Mouse (Mus musculus): ENCODE measurements around the gene Borcs7.

GRCm38 (mm10) chr19:46656151-46656840 is 33.4 kb upstream of the Borcs7 start:
- no peak for TF ChIP-seq MYOG (IDR thresholded peaks at IDR 0.05; ENCODE audit: control insufficient read depth, extremely low read depth, insufficient read length)
- TF ChIP-seq CTCF (IDR thresholded peaks at IDR 0.05; ENCODE audit: control insufficient read depth, insufficient read depth, insufficient read length): no peak
- TF ChIP-seq MAX (IDR thresholded peaks at IDR 0.05): no peak
- TF ChIP-seq FOSL1 (IDR thresholded peaks at IDR 0.05; ENCODE audit: insufficient read depth, low read length, poor library complexity, severe bottlenecking): no peak
- no peak for TF ChIP-seq USF1 (IDR thresholded peaks at IDR 0.05; ENCODE audit: low read depth)
- TF ChIP-seq CEBPB (IDR thresholded peaks at IDR 0.05; ENCODE audit: low read depth): no peak

Data from C2C12 (cell line).